Mouse (Mus musculus) C2C12 (cell line): ENCODE measurements around the gene Ccdc186.

Experiments used
- CEBPB ChIP-seq: IDR thresholded peaks from one replicate; pipeline ENCODE4 v1.6.1; 2011; ENCODE audit warnings: low read depth, mild to moderate bottlenecking, control low read depth, moderate library complexity
- CTCF ChIP-seq: IDR thresholded peaks from one replicate; pipeline ENCODE4 v1.5.1; 2011; ENCODE audit not compliant: control insufficient read depth, insufficient read depth, insufficient read length
- FOSL1 ChIP-seq: IDR thresholded peaks from one replicate; pipeline ENCODE4 v1.8.0; 2011; ENCODE audit warnings: mild to moderate bottlenecking, low read length; ENCODE audit not compliant: poor library complexity, insufficient read depth, severe bottlenecking
- MYOG ChIP-seq: IDR thresholded peaks from one replicate; pipeline ENCODE4 v1.6.1; 2011; ENCODE audit not compliant: control insufficient read depth, insufficient read length; ENCODE audit errors: extremely low read depth
- USF1 ChIP-seq: IDR thresholded peaks from one replicate; pipeline ENCODE4 v1.6.1; 2011; ENCODE audit warnings: low read depth, mild to moderate bottlenecking, control low read depth, moderate library complexity

GRCm38 (mm10) chr19:56758311-56758710 lies 63.7 kb downstream of the Ccdc186 start:
- TF ChIP-seq CTCF (no peak), CEBPB (no peak), USF1 (no peak), FOSL1 (no peak), MYOG (no peak)
